Mouse (Mus musculus) layer of hippocampus, adult 9-10 months (tissue): ENCODE results near the gene Selenop.

Experiments used
- DNase-seq: peaks from one replicate; pipeline ENCODE4 v3.0.0; 2022; ENCODE audit warnings: low spot score

The Selenop gene

GRCm38 (mm10) chr15:3270646-3271077 lies 2.3 kb downstream of the Selenop start:
- peak; percentile 59 for DNase-seq

GRCm38 (mm10) chr15:3271216-3271615 lies 2.9 kb downstream of the Selenop start:
- DNase-seq, result no peak

- no peak for DNase-seq
Observed at GRCm38 (mm10) chr15:3273191-3273590, 4.8 kb downstream of the Selenop start.

GRCm38 (mm10) chr15:3277391-3277790 lies 9.0 kb downstream of the Selenop start:
- no peak for DNase-seq

GRCm38 (mm10) chr15:3279242-3279641 lies 10.9 kb downstream of the Selenop start:
- DNase-seq, result no peak

- DNase-seq, result no peak
Observed at GRCm38 (mm10) chr15:3281216-3281615, 12.9 kb downstream of the Selenop start.

- DNase-seq, result no peak
Observed at GRCm38 (mm10) chr15:3281737-3282136, 13.4 kb downstream of the Selenop start.

GRCm38 (mm10) chr15:3286032-3286431 lies 17.7 kb downstream of the Selenop start:
- no peak for DNase-seq

- no peak for DNase-seq
Observed at GRCm38 (mm10) chr15:3290435-3290834, 22.1 kb downstream of the Selenop start.

- no peak for DNase-seq
Observed at GRCm38 (mm10) chr15:3293477-3293876, 25.1 kb downstream of the Selenop start.

GRCm38 (mm10) chr15:3295986-3296385 lies 27.6 kb downstream of the Selenop start:
- DNase-seq, result peak; percentile 35

- DNase-seq, result no peak
Observed at GRCm38 (mm10) chr15:3297615-3298014, 29.3 kb downstream of the Selenop start.

GRCm38 (mm10) chr15:3300361-3301100 lies 32.2 kb downstream of the Selenop start:
- no peak for DNase-seq

GRCm38 (mm10) chr15:3303426-3303825 lies 35.1 kb downstream of the Selenop start, which contains the start of gene Ccdc152:
Gene Ccdc152, minus strand, starts transcription at chr15:3303526.
- DNase-seq, result no peak

GRCm38 (mm10) chr15:3309856-3310255 lies 41.5 kb downstream of the Selenop start:
- no peak for DNase-seq

GRCm38 (mm10) chr15:3312937-3313336 lies 44.6 kb downstream of the Selenop start:
- no peak for DNase-seq

- DNase-seq, result no peak
Observed at GRCm38 (mm10) chr15:3316617-3317016, 48.3 kb downstream of the Selenop start.

- no peak for DNase-seq
Observed at GRCm38 (mm10) chr15:3319929-3320328, 51.6 kb downstream of the Selenop start.

- DNase-seq, result no peak
Observed at GRCm38 (mm10) chr15:3323041-3323440, 54.7 kb downstream of the Selenop start.
